Mouse (Mus musculus) liver, embryonic 13.5 days (tissue): ENCODE data around the gene Ccr3. TPM values are rescaled to one million over a fixed set of nuclear protein-coding genes. Genes with fewer than 3 reads are reported as not detected.
"Not testable (repeated sequence)": the region's sequence is repeated elsewhere in the genome, so short reads cannot be mapped to it uniquely, and the experiment has no call there.

Experiments used
- ATAC-seq: fragments of 200-750 bp; cut with Nextera tagmentation; 2 replicates; pipeline ENCODE4 v1.8.0; 2017; ENCODE audit warnings: low read depth, mild to moderate bottlenecking, moderate number of reproducible peaks, moderate library complexity
- DNase-seq: peaks from one replicate; pipeline ENCODE4 v3.0.0; 2022
- H3K27ac ChIP-seq: fragments of 300-500 bp; sonication (generic); 2 replicates; pipeline ENCODE4 v1.5.1; 2015; ENCODE audit warnings: moderate library complexity, mild to moderate bottlenecking, inconsistent platforms
- H3K27me3 ChIP-seq: fragments of 300-500 bp; sonication (generic); 2 replicates; pipeline ENCODE4 v1.6.1; 2015; ENCODE audit warnings: mild to moderate bottlenecking, inconsistent platforms
- H3K36me3 ChIP-seq: fragments of 300-500 bp; sonication (generic); 2 replicates; pipeline ENCODE4 v1.6.1; 2015; ENCODE audit warnings: mild to moderate bottlenecking, inconsistent platforms
- H3K4me1 ChIP-seq: fragments of 300-500 bp; sonication (generic); replicated peaks from 2 replicates; pipeline ENCODE4 v1.6.1; 2015; ENCODE audit warnings: inconsistent platforms
- H3K4me2 ChIP-seq: fragments of 300-500 bp; sonication (generic); 2 replicates; pipeline ENCODE4 v1.6.1; 2015; ENCODE audit warnings: inconsistent platforms, mild to moderate bottlenecking, moderate library complexity
- H3K4me3 ChIP-seq: fragments of 300-500 bp; sonication (generic); replicated peaks from 2 replicates; pipeline ENCODE4 v1.5.1; 2015; ENCODE audit warnings: mild to moderate bottlenecking, inconsistent platforms
- H3K9ac ChIP-seq: fragments of 300-500 bp; sonication (generic); 2 replicates; pipeline ENCODE4 v1.6.1; 2015; ENCODE audit warnings: mild to moderate bottlenecking, inconsistent platforms
- H3K9me3 ChIP-seq: fragments of 300-500 bp; sonication (generic); replicated peaks from 2 replicates; pipeline ENCODE4 v1.6.1; 2016; ENCODE audit warnings: inconsistent platforms
- WGBS: fragments of 180-500 bp; shearing (Covaris S2); methylation state at CpG from one replicate; pipeline ENCODE4 v1.1.7; 2015; ENCODE audit not compliant: insufficient replicate concordance; 5-methylcytosine and 5-hydroxymethylcytosine counted together
- polyA plus RNA-seq: library from polyadenylated mRNA; unstranded; fragments of >200 nt; fragmentation: Nextera tagmentation; extraction: Ambion mirVana; gene quantifications from 2 replicates; pipeline ENCODE4 v1.2.1, GENCODE M21; 2015

The Ccr3 gene
- polyA plus RNA-seq, result 0.10 and 0.12 TPM in 2 replicates

GRCm38 (mm10) chr9:124021672-124022071, at the start of gene Ccr3:
Gene Ccr3 (plus strand): TSS chr9:124021972.
- Histone ChIP-seq H3K4me2 (no peak within 1 kb of the TSS), H3K9me3 (no peaks in the 10 kb centered on the region), H3K9ac (no peak within 1 kb of the TSS), H3K4me3 (no peak within 1 kb of the TSS), H3K27ac (no peak within 1 kb of the TSS), H3K27me3 (no peaks in the 10 kb centered on the region), H3K36me3 (no peaks in the 10 kb centered on the region), H3K4me1 (no peaks in the 10 kb centered on the region)
- 67% methylated on average over 1 of the region's 1 CpGs for WGBS
- ATAC-seq, result no peak
- no peak for DNase-seq

DNA sequence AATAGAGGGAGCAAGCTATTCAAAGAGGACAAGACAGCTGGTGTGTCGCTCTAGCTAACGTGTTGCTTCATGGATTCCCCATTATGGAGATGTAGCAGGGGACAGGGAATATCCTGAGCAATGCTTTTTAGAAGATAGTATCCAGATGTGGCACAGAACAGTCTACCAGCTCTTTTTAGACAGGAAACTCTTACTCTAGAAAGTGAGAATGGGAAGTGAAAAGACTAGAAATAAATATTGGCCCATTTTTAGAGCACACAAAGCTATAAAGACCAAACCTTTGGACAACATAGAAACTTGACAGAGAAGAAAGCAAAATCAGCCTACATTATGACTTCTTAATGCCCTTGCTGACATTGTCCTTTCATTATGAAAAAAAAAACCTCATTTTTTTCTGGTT, 46.1 kb upstream of the Ccr3 start:
- Histone ChIP-seq H3K9me3 (no peaks in the 10 kb centered on the region), H3K4me2 (no peak overlapping the region), H3K27me3 (no peaks in the 10 kb centered on the region), H3K9ac (no peak overlapping the region), H3K27ac (no peak overlapping the region), H3K4me1 (no peaks in the 10 kb centered on the region), H3K36me3 (no peaks in the 10 kb centered on the region), H3K4me3 (no peak overlapping the region)
- 71% methylated on average over 2 of the region's 2 CpGs for WGBS
- ATAC-seq, result no peak
- DNase-seq, result no peak

DNA sequence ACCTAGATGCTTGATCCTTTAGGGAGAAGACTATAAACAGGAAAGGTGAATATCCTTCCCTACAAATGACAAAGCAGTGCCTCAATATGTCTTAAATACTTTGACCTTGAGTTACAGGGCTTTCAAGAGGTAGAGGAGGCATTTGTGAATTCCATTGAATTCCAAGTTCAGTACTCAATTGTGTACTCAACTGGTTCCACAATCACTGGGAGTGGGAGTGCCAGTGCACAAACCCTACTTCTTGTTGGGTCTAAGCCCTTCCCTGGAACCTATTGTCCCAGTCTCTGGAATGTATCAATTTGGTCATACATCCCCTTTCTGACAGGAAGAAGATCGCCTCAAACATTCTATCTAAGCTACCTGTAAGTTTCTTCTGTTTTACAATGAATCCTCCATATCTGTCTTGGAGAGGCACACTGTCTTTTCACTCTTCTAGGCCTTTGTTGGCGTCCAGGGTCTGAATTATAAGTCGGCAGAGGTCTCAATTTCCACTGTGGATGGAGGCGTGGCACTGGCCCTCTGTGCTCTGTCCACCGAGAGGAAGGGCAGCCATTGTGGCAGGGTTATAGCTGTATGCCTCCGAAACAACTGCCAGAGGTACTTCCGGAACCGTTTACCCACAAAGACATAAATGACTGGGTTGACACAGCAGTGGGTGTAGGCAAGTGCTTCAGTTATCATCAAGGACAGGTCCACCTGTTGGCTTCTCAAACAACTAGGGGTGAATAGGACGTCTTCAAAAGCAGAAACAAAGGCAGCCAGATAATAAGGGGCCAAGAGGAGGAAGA, 44.7 kb upstream of the Ccr3 start:
- H3K4me2 ChIP-seq, result no peak overlapping the region
- H3K27me3 ChIP-seq, result no peaks in the 10 kb centered on the region
- peaks cover 10% of the 10 kb centered on the region for H3K4me1 ChIP-seq
- H3K9ac ChIP-seq, result no peak overlapping the region
- H3K4me3 ChIP-seq, result no peak overlapping the region
- H3K27ac ChIP-seq, result no peak overlapping the region
- no peak for ATAC-seq
- DNase-seq, result no peak
- 59% methylated on average over 9 of the region's 9 CpGs for WGBS
- H3K36me3 ChIP-seq, result no peaks in the 10 kb centered on the region
- no peaks in the 10 kb centered on the region for H3K9me3 ChIP-seq

DNA sequence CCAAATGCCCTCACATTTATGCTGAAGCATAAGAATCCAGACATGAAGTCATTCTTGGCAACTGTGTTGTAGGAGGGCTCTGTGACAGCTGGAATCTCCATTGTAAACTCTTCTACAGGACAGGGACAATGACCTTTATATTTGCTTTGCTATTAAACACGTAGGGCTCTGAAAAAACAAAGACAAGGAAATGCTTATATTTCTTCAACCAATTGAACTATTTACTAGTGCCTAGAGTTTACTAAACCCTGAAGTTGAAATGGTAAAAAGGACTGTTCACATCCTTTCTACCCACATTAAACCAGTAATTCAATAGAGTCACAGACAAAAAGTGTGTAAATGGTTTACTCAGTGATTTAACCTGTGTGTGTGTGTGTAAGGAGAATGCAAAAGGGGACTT, 43.5 kb upstream of the Ccr3 start, which contains the start of gene Ccr1l1:
Ccr1l1 (minus strand) TSS at position 101 of the 400 bp plus-strand sequence.
- no peak for ATAC-seq

DNA sequence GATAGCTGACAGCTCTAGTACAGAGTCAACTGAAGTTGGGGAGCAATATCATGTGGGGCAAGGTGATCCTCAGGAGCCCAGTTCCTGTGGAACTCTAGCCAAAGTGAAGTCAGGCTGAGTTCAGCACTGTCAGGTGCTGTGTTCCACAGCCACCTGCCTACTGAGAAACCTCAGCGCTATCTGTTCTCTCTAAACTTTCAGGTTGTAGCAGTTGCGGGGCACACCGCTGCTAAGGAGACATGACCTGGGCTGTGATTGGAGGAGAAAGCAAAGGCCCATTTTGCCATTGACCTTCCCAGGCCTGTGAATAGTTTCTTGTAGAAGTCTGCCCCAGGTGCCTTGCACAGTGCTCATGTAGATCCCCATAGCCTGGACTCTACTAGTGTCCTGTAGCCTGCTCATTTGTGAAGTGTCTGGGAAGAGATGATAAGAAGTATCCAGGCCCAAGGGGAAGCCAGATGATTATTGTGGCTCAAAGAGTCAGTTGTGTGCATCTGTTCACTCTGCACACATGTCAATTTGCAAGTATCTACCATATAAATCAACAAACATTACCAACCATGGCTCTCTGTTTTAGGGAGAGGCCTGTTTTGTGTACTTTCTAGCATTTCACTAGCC, 40.8 kb upstream of the Ccr3 start:
- Histone ChIP-seq H3K27ac (peak overlapping the region; percentile 53), H3K4me1 (peaks cover 46% of the 10 kb centered on the region)
- no CpG with 5 or more reads among the region's 3 CpGs for WGBS
- H3K36me3 ChIP-seq, DNase-seq, H3K4me2 ChIP-seq, H3K4me3 ChIP-seq, H3K9me3 ChIP-seq, H3K27me3 ChIP-seq, H3K9ac ChIP-seq: not testable (repeated sequence)
- peak; percentile 87 for ATAC-seq

More for the DNA sequence above, 43.5 kb upstream of the Ccr3 start, which contains the start of gene Ccr1l1:
- Histone ChIP-seq H3K27ac (no peak within 1 kb of the TSS), H3K27me3 (no peaks in the 10 kb centered on the region), H3K9ac (no peak within 1 kb of the TSS), H3K4me3 (no peak within 1 kb of the TSS), H3K9me3 (no peaks in the 10 kb centered on the region), H3K36me3 (no peaks in the 10 kb centered on the region), H3K4me1 (peaks cover 21% of the 10 kb centered on the region), H3K4me2 (no peak within 1 kb of the TSS)
- WGBS, result 78% methylated on average over 1 of the region's 1 CpGs
- no peak for DNase-seq

DNA sequence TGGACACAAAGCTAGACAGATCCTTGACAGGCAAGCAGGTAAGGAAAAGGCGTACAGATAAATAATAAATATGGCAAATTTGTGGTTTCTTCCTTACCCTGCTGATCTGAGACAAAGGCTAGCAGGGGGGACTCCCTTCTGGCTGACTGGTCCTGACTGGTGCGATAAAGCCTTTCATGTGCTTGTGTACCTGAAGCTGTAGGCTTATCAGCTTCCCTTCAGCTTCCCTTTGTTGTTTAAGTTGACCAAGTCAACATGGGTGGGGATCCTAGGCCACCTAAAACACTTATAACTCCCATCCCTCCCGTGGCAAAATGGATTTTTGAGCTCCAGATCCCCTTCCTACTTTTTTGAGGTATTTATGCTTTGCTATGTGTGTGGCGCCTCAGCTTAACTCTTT, 39.9 kb upstream of the Ccr3 start:
- peak overlapping the region; percentile 17; the same call in 1 of the 2 replicates for H3K4me2 ChIP-seq
- DNase-seq (peak; percentile 34), ATAC-seq (peak; percentile 77)
- peaks cover 53% of the 10 kb centered on the region for H3K4me1 ChIP-seq
- WGBS, result 15% methylated on average over 4 of the region's 4 CpGs
- no peaks in the 10 kb centered on the region for H3K27me3 ChIP-seq
- H3K9me3 ChIP-seq, result no peaks in the 10 kb centered on the region
- H3K4me3 ChIP-seq, result no peak overlapping the region
- no peak overlapping the region for H3K9ac ChIP-seq
- no peaks in the 10 kb centered on the region for H3K36me3 ChIP-seq
- peak overlapping the region; percentile 53; the same call in 1 of the 2 replicates for H3K27ac ChIP-seq

DNA sequence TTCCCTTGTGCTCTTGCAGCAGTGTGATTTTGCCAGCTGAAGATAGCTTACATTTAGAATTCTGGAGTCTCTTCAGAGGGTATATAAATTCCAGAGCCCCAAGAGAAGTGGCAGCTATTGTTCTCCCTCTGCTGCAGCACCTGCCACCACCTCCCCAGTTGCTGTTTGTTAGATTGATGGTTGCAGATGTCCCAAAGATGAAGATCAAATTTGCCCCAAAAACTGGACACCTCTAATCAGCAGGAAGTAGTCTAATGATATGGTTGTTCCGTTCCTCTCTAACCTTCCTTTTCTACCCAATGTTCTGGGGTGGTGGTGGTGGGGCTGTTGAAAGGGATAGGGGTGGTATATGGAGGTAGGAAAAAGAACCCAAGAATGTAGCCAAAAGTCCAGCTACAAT, 39.1 kb upstream of the Ccr3 start:
- H3K27me3 ChIP-seq, result no peaks in the 10 kb centered on the region
- no peak overlapping the region for H3K4me3 ChIP-seq
- peaks cover 53% of the 10 kb centered on the region for H3K4me1 ChIP-seq
- H3K9ac ChIP-seq, result no peak overlapping the region
- no peaks in the 10 kb centered on the region for H3K36me3 ChIP-seq
- H3K9me3 ChIP-seq, result no peaks in the 10 kb centered on the region
- ATAC-seq (no peak), DNase-seq (no peak)
- 10% methylated on average over 1 of the region's 1 CpGs for WGBS
- no peak overlapping the region for H3K4me2 ChIP-seq
- H3K27ac ChIP-seq, result no peak overlapping the region

DNA sequence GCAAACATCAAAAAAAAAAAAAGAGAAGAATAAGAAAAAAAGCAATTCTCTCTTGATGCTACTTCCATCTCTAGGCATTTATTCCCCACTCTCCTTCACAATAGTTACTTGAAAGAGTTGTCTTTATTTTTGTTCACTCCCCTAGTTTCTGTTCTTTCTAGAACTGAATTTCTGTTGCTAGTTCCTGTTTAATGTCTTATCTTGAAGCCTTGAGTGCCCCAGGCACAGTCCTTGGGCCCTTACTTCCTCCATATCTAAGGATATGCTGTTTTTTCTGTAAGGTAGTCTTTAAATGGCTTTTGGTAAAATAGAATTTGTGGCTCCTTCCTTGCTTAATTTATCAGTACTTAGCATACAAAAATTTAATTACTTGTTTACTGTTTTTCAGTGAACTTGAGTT, 36.8 kb upstream of the Ccr3 start:
- Histone ChIP-seq H3K27ac (no peak overlapping the region; the same call in 1 of the 2 replicates), H3K9me3 (no peaks in the 10 kb centered on the region), H3K4me1 (peaks cover 57% of the 10 kb centered on the region), H3K27me3 (no peaks in the 10 kb centered on the region), H3K9ac (no peak overlapping the region), H3K36me3 (no peaks in the 10 kb centered on the region), H3K4me3 (no peak overlapping the region), H3K4me2 (no peak overlapping the region)
- ATAC-seq, result no peak
- DNase-seq, result no peak

GRCm38 (mm10) chr9:123986217-123986616, 35.6 kb upstream of the Ccr3 start:
- Histone ChIP-seq H3K27me3 (no peaks in the 10 kb centered on the region), H3K36me3 (no peaks in the 10 kb centered on the region), H3K9ac (no peak overlapping the region), H3K4me2 (no peak overlapping the region), H3K4me3 (no peak overlapping the region), H3K9me3 (no peaks in the 10 kb centered on the region), H3K27ac (no peak overlapping the region), H3K4me1 (peaks cover 62% of the 10 kb centered on the region)
- ATAC-seq (peak; percentile 65), DNase-seq (no peak)
- 18% methylated on average over 2 of the region's 2 CpGs for WGBS

GRCm38 (mm10) chr9:123989671-123990070, 32.1 kb upstream of the Ccr3 start:
- Histone ChIP-seq H3K4me1 (peaks cover 37% of the 10 kb centered on the region), H3K4me2 (no peak overlapping the region), H3K36me3 (no peaks in the 10 kb centered on the region), H3K27me3 (no peaks in the 10 kb centered on the region), H3K9ac (no peak overlapping the region), H3K9me3 (no peaks in the 10 kb centered on the region), H3K27ac (no peak overlapping the region), H3K4me3 (no peak overlapping the region)
- WGBS, result 17% methylated on average over 3 of the region's 3 CpGs
- ATAC-seq, result no peak
- DNase-seq, result no peak

GRCm38 (mm10) chr9:123991312-123991906, 30.4 kb upstream of the Ccr3 start:
- Histone ChIP-seq H3K9ac (no peak overlapping the region), H3K4me2 (no peak overlapping the region), H3K4me3 (no peak overlapping the region), H3K36me3 (no peaks in the 10 kb centered on the region), H3K27me3 (no peaks in the 10 kb centered on the region), H3K4me1 (peaks cover 20% of the 10 kb centered on the region), H3K9me3 (no peaks in the 10 kb centered on the region), H3K27ac (peak overlapping the region; percentile 15; the same call in 1 of the 2 replicates)
- no peak for DNase-seq
- ATAC-seq, result peak; percentile 55; the same call in 1 of the 2 replicates
- WGBS, result 7% methylated on average over 1 of the region's 1 CpGs
